Mouse (Mus musculus) right cerebral cortex, postnatal 4 days (tissue): ENCODE results near the gene Krt71.
A peak's percentile ranks its signal among the peaks of the same experiment; 100 is the strongest.
"Not testable (repeated sequence)": the region's sequence is repeated elsewhere in the genome, so short reads cannot be mapped to it uniquely, and the experiment has no call there.

ENCODE experiments used
- DNase-seq: peaks from one replicate; pipeline ENCODE4 v3.0.0-alpha.2; 2022

Gene Krt71

DNA sequence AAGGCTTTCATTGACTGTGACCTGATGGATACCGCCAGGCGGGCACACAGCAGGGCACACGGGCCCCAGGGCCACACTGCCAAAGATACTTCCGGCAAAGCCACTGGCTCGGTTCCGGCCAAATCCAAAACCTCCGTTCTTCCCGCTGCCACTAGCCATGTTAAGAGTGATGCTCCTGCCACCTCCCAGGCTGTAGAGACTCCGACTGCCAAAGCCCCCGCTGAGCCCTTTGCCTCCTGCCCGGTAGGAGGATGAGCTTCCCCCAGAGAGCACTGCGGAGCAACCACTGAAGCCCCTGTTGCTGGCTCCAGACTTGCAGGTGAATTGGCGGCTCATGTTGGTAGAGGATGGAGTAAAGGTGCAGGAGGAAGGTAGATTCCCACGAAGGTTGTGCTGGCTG is at the start of gene Krt71:
TSS of gene Krt71 (minus strand) at position 399 of the 400 bp plus-strand sequence.
- no peak for DNase-seq

DNA sequence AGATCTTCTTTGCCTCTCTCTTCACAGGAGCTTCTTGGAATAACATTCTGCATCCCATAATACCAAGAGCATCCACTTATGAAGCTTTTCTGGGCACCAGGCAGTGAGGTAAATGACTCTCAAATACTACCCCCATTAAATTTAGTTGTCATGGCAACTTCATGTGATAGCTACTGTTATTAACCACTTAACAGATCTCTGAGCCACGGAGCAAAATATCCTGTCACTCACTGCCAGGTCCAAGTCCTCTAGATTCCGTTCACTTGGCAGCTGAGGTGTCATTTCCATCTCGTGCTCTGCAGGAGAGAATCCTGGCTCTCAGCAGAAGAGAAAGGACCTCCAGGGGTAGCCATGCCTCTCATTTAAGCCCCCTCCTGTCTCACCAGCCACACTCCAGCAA is 48.0 kb upstream of the Krt71 start:
- DNase-seq: no peak

DNA sequence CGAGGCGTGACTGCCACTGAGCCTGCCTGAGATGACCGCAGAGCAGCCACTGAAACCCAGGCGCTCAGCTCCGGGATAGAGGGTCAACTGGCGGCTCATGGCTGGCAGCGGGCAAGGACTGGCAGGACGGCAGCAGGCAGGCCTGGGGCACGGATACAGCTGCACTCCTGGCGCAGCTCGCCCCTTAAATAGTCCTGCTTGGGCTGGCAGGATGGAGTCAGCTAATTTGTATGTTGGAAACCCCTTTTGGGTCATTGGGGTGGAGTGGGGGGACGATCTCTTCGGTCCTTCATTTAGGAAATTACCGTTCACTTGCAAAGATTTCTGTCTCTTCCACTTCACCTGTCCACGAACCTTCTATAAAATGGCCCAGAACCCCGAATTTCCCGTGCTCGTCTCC is 43.5 kb upstream of the Krt71 start, which contains the start of gene Krt72:
TSS of gene Krt72 (minus strand) at position 101 of the 400 bp plus-strand sequence.
- no peak for DNase-seq

DNA sequence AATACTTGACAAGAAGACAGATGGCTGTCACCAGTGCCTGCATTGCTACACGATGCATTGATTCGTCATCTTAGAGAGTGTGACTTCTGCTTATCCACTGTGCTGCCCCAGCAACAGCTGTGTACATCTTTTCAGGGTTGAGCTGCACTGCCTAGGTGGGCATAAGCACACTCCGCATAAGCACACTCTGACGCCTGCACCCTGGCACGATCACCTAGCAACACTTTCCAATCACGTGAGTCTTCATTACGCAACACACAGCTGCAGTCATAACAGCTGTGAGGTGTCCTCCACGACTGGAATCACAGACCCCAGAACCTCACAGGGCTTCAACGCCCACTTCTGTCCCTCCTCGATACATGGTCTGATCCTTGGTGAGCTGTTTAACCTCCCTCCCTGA is 30.5 kb upstream of the Krt71 start:
- no peak for DNase-seq

DNA sequence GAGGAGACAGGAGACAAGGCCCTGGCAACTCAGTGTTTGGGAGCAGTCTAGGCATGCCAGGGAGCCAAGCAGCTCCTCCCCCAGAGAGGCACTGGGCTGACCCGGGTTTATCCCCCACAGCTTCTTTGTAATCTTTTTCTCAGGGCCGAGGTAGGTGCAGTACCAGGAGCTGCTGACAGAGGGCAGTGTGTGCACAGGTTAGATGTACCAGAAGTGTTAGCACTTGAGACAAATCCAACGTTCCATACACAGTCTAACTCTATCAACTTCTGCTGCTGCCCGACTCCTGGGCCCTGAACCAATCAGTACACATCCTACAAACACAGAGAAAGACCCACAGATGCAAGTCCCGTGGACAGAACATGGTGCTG is 29.8 kb upstream of the Krt71 start:
- peak; percentile 96 for DNase-seq

DNA sequence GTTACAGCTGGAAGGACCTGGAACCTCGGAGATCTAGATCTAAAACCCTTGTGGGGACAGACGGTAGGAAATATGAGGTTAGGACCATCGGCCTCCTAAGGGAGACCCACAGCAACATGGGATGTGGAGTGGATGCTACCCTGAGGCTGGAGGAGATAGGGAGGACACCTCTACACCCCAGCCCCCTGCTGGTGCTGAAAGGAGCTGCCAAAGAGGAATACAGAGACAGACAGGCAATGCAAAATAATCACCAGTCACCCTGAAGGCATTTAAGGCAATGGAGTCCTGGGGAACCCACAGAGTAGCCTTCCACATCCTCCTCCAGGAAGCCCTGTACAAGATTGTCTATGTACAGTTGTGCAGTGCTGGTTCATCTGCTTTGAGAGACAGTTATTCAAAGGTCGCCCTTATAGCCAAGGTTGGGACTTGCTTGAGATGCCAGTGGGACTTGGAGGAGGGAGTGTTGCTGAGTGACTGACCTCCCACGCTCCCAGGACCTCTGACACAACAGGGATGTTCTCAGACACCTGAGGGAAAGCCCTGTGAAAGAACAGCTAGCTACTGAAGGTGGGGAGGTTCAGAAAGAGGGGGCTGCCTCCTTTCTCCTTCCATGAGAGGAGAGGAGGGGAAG is 29.3 kb upstream of the Krt71 start:
- peak; percentile 35 for DNase-seq

DNA sequence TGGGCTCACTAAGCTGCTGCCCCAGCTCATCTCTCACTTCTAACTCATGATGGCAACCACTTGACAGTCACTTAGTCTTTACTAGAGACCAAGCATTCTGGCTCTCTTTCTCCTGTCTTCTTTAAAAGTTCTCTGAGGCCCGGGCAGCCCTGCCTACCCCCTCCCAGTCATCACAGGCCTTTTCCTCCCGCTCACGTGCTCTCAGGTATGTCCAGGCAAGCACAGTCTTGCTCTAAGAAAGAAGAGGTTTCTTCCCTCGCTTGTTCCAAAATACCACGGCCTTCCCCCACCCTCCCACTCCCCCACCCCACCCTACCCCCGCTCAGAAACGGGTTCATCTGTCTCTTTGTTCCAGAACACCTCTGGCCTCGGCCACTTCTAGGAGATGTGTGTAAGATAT is 27.3 kb upstream of the Krt71 start:
- DNase-seq: no peak

DNA sequence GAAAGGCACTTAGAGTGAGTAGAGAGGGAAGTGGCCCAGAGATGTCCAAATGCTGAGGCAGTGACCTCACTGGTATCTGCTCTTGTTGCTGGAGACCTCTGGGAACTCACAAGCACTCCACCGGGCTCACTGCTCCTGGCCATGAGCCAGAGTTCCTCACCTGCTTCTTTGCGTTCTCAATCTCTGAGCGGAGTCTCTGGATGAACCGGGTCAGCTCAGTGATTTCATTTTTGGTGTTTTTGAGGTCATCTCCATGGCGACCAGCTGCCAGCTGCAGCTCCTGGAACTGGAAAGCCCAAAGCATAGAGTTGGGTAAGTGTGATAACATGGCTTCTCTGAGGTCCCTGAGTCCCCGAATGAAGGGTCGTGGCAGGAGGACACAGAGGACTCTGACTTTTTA is 5.1 kb downstream of the Krt71 start:
- DNase-seq: no peak

DNA sequence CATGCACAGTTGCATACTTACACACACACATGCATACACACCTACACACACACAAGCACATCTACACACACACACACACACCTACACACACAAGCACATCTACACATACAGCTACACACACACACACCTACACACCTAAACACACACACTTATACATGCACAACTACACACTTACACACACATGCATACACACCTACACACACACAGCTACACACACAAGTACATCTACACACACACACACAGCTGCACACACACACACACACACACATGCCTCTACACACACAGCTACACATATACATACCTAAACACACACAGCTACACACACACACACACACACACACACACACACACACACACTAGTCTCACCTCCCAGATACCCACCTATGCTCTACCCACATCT is 12.3 kb downstream of the Krt71 start:
- no peak for DNase-seq

DNA sequence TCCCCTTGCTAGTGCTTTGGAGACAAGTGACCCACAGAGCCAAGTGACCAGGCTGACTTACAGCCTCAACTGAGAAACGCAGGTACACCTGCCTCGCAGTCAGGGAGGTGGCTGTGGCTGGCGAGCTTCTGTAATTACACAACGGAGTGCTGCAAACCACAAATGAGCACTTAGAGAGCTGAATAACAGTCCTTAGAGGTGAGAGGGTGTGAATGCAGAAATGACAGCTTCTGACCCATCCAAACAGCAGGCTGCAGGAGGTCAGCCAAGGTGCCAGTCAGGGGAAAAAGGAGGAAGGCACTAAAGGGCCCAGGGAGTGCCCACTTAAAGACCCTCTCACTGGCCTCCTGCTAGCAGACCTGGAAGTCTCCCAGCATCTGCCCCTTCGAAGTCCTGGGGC is 18.2 kb downstream of the Krt71 start:
- DNase-seq: no peak

DNA sequence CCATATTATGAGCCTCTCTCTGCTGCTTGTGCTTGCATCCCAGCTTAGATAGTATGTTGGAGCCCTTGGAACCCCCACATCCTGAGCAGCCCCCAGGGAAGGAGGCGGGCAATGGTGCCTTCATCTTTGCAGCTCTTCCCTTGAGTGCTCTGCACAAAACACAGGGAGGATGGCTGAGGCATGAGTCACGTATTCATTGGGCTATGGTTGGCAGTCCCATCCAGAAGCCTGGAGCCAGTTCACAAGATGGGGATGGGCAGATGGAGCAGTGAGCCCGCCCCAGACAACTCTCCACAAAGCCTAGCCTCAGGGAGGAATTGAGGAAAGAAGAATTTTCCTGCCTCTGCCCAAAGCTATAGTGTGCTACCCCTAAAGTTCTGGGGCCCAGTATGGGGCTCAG is 27.1 kb downstream of the Krt71 start:
- DNase-seq: no peak

DNA sequence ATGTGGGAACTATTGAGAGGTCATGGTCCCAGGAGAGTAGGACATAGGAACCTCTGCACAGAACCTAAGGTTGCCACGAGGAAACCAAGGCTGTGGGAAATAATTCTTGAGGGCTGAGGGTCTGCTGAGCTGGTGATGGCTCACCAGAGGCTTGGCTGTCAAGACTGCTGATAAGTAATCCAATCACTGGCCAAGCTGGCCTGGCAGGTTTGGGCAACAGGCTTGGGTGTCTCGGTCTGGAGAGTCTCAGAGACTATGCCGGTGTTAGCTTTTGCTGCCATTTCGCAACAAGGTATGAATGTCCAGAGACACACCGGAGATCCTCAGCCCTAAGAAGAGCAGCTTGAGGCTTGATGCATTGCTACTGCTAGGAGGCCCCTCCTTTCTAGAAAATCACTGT is 28.6 kb downstream of the Krt71 start:
- DNase-seq: no peak

DNA sequence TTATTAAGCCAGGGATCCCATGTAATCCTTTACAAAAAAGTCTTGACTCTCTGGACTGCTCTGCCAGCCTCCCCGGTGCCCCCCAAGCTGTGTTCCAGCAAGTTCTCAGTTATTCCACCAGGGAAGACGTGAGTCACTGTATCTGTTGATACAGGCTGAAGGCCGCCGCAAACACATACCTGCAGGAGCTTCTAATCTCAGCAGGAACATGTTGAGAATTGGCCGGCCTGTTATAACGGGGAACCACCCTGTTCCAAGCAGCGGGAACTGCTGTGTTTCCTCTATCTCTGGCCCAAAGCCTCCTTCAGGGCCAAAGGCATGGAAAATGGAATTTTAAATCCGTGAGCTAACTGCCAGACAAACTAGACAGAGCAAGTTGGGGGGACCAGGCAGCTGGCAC is 29.2 kb downstream of the Krt71 start:
- no peak for DNase-seq

DNA sequence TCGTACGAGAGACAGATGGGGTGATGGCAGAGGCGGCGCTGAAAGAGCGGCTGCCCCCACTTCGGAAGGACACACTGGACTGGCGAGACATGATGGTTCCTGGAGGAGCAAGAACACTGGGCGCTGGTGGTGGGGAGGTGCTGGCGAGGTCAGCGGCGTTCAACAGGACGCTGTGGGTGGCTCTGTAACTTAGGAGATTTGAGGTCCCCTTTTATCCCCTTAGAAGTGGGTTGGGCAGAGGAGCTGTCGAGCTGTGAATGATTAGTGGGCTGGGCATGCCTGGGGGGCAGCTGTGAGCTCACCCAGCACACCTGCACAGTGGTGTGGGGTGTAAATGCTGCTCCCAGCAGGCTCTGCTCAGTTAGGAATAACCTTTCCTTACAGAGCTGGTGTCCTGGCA is 30.2 kb downstream of the Krt71 start, which contains the start of gene Krt5:
TSS of gene Krt5 (minus strand) at position 179 of the 400 bp plus-strand sequence.
- no peak for DNase-seq

DNA sequence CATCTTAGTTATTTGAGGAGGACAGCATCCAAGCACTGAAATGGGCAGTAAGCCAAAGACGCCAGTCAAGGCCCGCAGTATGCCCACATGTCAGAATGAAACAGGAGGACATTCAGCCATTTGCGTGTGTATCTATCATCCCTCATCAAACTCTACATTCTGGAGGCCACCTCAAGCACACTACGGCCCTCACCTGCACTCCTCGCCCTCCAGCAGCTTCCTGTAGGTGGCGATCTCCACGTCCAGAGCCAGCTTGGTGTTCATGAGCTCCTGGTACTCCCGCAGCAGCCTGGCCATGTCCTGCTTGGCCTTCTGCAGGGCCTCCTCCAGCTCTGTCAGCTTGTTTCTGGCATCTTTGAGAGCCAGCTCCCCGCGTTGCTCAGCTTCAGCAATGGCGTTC is 34.2 kb downstream of the Krt71 start:
- no peak for DNase-seq

DNA sequence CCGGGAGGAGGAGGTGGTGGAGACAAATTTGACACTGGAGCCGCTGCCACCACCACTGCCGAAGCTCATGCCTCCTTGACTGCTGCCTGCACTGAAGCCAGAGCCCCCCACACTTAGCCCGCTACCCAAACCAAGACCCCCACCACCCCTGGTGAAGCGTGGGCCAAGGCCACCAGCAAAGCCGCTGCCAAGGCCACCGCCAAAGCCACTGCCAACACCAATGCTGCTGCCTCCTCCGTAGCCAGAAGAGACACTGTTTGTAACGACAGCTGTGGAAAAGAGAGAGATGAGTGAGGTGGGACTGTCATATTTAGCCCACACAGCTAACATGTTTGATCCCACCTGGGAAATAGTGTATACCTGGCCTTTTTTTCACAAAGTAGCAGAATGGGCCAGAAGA is 35.5 kb downstream of the Krt71 start:
- DNase-seq: no peak

DNA sequence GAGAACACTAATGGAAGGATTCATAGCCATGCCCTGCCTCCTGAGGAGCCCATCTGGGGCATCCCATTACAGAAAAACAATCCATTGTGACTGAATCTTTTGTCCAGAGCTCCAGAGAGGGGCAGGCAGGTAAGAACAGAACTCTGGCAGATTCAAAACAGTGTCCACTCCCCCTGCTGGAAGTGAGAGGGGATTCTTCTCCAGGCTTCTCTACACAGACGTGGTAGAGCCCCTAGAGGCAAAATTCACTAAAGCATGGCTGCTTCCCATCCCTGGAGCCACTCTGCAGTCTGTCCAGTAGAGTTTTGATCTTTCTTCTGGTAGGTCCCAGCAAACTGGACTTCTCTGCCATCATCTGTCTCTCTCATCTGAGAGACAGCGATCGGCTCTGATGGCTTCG is 38.8 kb downstream of the Krt71 start:
- no peak for DNase-seq

DNA sequence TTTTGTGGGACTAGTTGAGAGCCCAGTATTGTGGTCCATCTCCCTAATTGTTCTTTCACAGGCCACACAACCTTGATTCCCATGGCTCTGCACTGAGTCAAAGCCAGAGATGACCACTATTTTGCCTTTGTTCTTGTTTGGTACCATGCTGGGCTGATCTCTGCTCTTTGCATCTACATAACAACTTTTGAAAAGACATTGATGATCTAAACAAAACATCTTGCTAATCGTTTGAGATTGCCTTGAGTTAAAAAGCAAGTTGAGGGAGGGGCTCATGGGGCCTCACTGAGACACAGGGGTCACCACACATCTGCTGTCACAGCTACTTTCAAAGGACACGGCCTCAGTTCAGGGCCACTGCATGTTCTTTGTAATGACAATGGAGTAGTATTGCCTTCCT is 40.5 kb downstream of the Krt71 start:
- no peak for DNase-seq

DNA sequence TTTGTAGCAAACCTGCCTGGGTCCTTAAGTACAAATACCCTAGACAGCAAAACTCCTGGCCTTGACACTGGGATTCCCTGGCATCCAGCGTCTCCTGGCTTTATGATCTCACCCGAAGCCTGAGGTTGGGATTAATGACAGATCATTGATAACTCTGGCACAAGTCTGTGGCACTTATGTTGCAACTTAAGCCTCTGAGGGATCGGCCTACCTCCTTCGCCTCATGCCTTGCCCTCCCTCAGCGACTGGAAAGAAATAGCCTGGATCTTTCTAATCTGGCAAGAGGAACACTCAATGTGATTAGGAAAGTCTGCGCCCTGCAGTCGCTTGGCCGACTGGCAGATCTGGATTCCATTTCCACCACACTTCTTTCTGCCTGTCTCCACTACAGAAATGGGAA is 43.0 kb downstream of the Krt71 start:
- no peak for DNase-seq

DNA sequence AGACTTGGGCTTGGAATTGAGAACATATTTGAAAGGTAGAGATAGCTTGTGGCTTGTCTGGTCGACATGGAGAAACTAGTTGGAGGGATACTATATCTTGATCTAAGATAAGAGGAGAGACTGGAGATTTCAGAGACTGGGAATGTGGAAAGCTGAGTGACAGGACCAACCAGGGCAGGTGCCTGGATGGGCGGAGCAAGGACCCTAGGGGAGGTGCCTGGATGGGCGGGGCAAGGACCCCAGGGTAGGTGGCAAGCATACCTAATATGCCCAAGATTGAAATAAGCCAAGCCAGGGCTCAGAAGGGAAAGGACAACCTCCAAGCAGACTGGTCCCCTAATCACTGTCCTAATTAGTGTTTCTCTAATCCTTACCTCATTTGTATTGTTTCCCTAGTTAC is 43.7 kb downstream of the Krt71 start:
- no peak for DNase-seq

DNA sequence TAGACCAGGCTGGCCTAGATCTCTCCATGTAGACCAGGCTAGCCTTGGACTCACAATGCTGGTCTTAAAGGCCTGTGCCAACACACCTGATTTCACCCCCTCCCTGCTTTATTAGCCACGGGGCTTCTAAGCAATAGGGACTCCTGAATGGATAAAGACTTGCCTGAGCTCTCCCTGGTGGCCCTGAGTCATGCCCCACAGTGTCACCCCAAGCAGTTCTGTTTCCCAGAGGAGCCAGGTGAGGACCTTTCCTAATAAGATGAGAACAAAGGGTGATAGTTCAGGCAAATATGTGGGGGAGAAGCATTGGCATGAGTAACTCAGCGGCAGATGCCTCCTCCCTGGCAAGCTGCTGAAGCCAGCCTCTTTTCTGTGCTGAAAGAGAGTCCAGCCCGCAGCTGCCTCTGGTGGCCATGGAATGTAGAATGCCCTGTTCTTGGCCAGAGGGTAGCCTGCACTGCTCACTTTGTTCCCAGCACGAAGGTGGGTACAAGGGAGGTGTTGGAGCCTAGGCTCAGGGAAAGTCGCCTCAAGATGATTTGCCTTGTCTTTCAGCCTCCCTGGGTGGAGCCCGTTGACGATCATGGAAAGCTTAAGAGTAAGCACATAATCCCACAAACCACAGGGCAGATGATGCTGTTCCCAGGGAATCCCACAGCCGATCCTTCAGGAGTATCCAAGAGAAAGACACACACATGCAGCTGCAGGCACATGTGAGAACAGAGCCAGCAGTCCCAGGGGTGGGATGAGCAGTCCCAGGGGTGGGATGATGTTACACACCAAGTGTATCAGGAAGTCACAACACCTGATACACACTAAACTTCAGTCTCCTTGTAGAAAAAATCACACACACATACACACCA is 45.4 kb downstream of the Krt71 start:
- DNase-seq: no peak

DNA sequence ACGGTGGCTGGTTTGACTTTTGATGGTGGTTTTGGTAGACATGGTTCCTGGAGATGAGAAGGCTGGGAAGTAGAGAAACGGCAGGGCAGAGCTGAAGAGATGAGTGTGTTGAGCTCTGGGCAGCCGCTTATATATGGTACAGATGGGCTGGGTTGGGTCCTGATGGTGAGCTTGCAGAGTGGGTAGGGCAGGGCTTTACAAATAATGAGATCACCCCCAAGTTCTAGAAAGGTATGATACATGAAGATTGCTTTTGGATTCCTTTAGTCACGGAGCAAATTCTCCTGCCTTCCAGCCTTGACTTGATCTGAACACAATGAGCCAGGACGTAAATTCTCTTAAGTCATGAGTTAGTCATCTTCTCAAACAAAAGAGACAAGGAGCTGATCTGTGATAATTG is 48.7 kb downstream of the Krt71 start, which contains the start of gene Krt6a:
TSS of gene Krt6a (minus strand) at position 101 of the 400 bp plus-strand sequence.
- DNase-seq: no peak

DNA sequence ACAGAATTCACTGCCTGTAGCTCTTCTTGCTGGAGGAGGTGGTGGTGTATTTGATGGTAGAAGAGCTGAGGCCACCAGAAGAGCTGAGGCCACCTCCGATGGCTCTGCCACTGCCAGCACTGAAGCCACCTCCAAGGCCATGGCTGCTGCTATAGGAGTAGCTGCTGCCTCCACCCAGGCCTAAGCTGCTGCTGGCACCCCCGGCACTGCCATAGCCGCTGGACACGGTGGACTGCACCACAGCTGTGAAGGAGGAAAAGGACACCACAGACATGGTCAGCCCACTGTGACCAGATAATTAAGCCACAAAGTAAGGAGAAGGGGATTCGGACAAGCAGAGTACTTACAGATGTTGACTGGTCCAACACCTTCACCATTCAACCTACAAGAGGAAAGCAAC is 52.4 kb downstream of the Krt71 start:
- not testable (repeated sequence) for DNase-seq

DNA sequence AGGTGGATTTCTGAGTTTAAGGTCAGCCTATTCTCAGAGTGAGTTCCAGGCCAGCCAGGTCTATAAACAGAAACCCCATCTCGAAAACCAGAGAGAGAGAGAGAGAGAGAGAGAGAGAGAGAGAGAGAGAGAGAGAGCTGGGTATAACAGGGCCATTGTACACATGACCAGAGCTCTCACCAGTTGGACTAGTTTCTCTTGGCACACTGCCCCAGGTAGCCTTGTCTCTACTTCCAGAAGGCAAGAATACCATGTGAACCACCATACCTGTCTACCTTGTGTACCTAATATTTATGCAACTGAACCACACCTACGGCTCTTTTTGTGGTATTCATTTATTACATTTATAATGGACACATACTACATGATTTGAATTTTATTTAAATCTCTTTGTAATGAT is 54.7 kb downstream of the Krt71 start:
- DNase-seq: no peak
